Comparison of ENCODE assay signal across 7 mouse cellular contexts in genomic region chr19:50258718-50259413, GRCm38 (mm10).
DNase-seq lines count a peak whose midpoint lies in the region; ATAC-seq and TF ChIP-seq lines count a peak whose summit lies in the region.

No protein-coding gene starts in this region.

- H3K4me2 ChIP-seq in hindbrain, embryonic 14.5 days (replicated peaks), result no peak overlapping the region
- H3K4me2 ChIP-seq in limb, embryonic 11.5 days (ENCODE audit: low read depth, severe bottlenecking), result no peak overlapping the region

- DNase-seq in thymus, adult 2 months, result peak; percentile 5
- DNase-seq in thymus, adult 18-20 months, result no peak
- DNase-seq in adrenal gland, adult 8-10 months, result peak; percentile 8
- DNase-seq in embryo, embryonic 11.5 days (ENCODE audit: low read depth, low spot score), result peak; percentile 47
- peak; percentile 89 for DNase-seq in hindbrain, embryonic 14.5 days (ENCODE audit: low spot score)
- DNase-seq in limb, embryonic 11.5 days (ENCODE audit: low spot score), result peak; percentile 71
- peak; percentile 71 to 81 for DNase-seq in right cerebral cortex, postnatal 10 days (ENCODE audit: low spot score in 2 of 2)

- no peaks in the 10 kb centered on the region for H3K9me3 ChIP-seq in hindbrain, embryonic 14.5 days (ENCODE audit: control insufficient read depth, low read length)
- no peaks in the 10 kb centered on the region for H3K9me3 ChIP-seq in limb, embryonic 11.5 days (ENCODE audit: control insufficient read depth, low read length)

- no peaks in the 10 kb centered on the region for H3K4me1 ChIP-seq in thymus, adult 2 months (replicated peaks; ENCODE audit: control insufficient read depth, insufficient read depth, low read length)
- H3K4me1 ChIP-seq in hindbrain, embryonic 14.5 days (replicated peaks; ENCODE audit: control insufficient read depth, insufficient read depth, low read length), result no peaks in the 10 kb centered on the region
- H3K4me1 ChIP-seq in limb, embryonic 11.5 days (ENCODE audit: control insufficient read depth, insufficient read depth, low read length), result no peaks in the 10 kb centered on the region

- 39% methylated on average over 16 of the region's 16 CpGs for WGBS in thymus, adult 2 months
- 45% methylated on average over 16 of the region's 16 CpGs for WGBS in hindbrain, embryonic 14.5 days
- WGBS in limb, embryonic 11.5 days, result 38% methylated on average over 16 of the region's 16 CpGs

- H3K27me3 ChIP-seq in thymus, adult 2 months (ENCODE audit: control insufficient read depth, insufficient read depth, low read length), result no peaks in the 10 kb centered on the region
- H3K27me3 ChIP-seq in hindbrain, embryonic 14.5 days (ENCODE audit: control insufficient read depth, insufficient read depth, low read length), result no peaks in the 10 kb centered on the region
- H3K27me3 ChIP-seq in limb, embryonic 11.5 days (ENCODE audit: control insufficient read depth, insufficient read depth, low read length), result no peaks in the 10 kb centered on the region

- no peak overlapping the region for H3K9ac ChIP-seq in hindbrain, embryonic 14.5 days
- no peak overlapping the region for H3K9ac ChIP-seq in limb, embryonic 11.5 days (ENCODE audit: low read length)

- no peak for ATAC-seq in hindbrain, embryonic 14.5 days (ENCODE audit: low FRiP score)
- no peak for ATAC-seq in limb, embryonic 11.5 days (ENCODE audit: insufficient number of reproducible peaks, low FRiP score, low TSS enrichment, low read depth)

- TF ChIP-seq CTCF in thymus, adult 2 months (IDR thresholded peaks at IDR 0.05; ENCODE audit: borderline replicate concordance, control insufficient read depth, extremely low read depth, insufficient read depth, low read length, poor library complexity), result no peak

- no peak overlapping the region for H3K4me3 ChIP-seq in thymus, adult 2 months (ENCODE audit: control insufficient read depth, insufficient read depth, low read length)
- H3K4me3 ChIP-seq in hindbrain, embryonic 14.5 days (replicated peaks; ENCODE audit: low read length), result no peak overlapping the region
- no peak overlapping the region for H3K4me3 ChIP-seq in limb, embryonic 11.5 days (ENCODE audit: low read depth, low read length)

- H3K36me3 ChIP-seq in thymus, adult 2 months (ENCODE audit: control insufficient read depth, insufficient read depth, low read length), result no peaks in the 10 kb centered on the region
- H3K36me3 ChIP-seq in hindbrain, embryonic 14.5 days (replicated peaks; ENCODE audit: control insufficient read depth, insufficient read depth), result no peaks in the 10 kb centered on the region
- H3K36me3 ChIP-seq in limb, embryonic 11.5 days (ENCODE audit: control insufficient read depth, insufficient read depth, low read length), result no peaks in the 10 kb centered on the region

- no peak overlapping the region for H3K27ac ChIP-seq in thymus, adult 2 months (ENCODE audit: control insufficient read depth, insufficient read depth, low read length)
- H3K27ac ChIP-seq in hindbrain, embryonic 14.5 days, result no peak overlapping the region
- H3K27ac ChIP-seq in limb, embryonic 11.5 days (replicated peaks; ENCODE audit: low read depth, low read length), result no peak overlapping the region

- TF ChIP-seq POLR2A in thymus, adult 2 months (IDR thresholded peaks at IDR 0.05; ENCODE audit: control insufficient read depth, extremely low read depth, insufficient read depth, low read length, poor library complexity), result no peak

Comparison
In these comparisons a context has a peak if more than half of its experiments do, and no peak if none do; other contexts are left out.
1. DNase-seq: peak in thymus, adult 2 months (single experiment), adrenal gland, adult 8-10 months (single experiment), embryo, embryonic 11.5 days (single experiment), hindbrain, embryonic 14.5 days (single experiment), limb, embryonic 11.5 days (single experiment) and right cerebral cortex, postnatal 10 days (2 of 2); none in thymus, adult 18-20 months (0 of 2).